Mouse (Mus musculus) brain, embryonic 14.5 days (tissue): ENCODE measurements around the gene Ascl2.

Source experiments
- CTCF ChIP-seq: fragments of 200-500 bp; IDR thresholded peaks from 2 replicates; pipeline ENCODE4 v1.5.1; 2012; ENCODE audit warnings: inconsistent platforms, mild to moderate bottlenecking, moderate library complexity, borderline replicate concordance; ENCODE audit not compliant: insufficient read depth, insufficient read length; ENCODE audit errors: extremely low read depth
- POLR2A ChIP-seq: fragments of 200-500 bp; IDR thresholded peaks from 2 replicates; pipeline ENCODE4 v1.6.1; 2012; ENCODE audit warnings: mild to moderate bottlenecking, inconsistent platforms, borderline replicate concordance; ENCODE audit not compliant: poor library complexity, insufficient read depth, insufficient read length, severe bottlenecking; ENCODE audit errors: extremely low read depth

GRCm38 (mm10) chr7:142959752-142960151 lies 9.3 kb downstream of the Ascl2 start:
- TF ChIP-seq CTCF = no peak
- TF ChIP-seq POLR2A = no peak
